Mouse (Mus musculus): Measurements from ENCODE around the gene Fibcd1.

Fibcd1 gene

DNA sequence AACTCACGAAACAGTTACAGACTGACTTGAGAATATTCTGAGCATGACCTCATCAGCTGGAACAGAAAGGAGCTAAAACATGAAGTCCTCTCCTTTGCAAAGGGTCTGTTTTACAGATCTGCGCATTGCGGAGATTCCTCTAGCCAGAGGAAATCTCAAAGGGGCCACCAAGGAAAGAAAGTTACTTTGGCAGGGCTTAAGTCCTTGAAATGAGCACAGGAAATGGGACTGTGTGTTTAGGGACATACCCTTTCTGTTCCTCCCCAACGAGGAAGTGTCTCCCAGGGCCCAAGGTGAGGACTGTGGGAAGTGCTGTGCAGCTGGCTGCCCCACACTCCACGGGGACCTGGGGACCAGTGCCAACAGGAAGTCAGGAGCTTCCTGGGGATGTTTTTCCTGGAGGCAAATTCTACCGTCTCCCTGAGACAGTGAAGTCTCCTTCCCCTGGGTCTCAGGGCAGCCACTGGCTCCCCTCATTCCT, 76.1 kb downstream of the Fibcd1 start:
- DNase-seq (ENCODE audit: low spot score), result no peak

DNA sequence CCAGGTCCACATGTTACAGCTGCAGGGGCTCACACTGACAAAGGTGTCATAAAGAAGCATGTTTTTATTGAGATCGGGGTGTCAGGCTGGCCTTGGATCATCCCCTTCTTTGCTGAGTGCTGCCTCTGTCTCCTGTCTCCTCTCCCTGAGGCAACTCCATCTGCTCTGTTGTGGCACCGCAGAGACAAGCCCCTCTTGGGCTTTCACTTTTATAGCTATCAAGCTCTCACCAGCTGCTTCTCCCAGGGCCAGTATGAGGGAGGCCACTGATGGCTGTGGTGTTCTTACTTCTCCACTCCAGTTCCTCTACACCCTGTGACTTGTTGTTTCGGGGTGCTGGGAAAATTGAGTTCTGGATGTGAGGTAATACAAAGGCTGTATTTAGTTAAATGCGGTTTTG, 76.7 kb downstream of the Fibcd1 start:
- DNase-seq (ENCODE audit: low spot score), result no peak

DNA sequence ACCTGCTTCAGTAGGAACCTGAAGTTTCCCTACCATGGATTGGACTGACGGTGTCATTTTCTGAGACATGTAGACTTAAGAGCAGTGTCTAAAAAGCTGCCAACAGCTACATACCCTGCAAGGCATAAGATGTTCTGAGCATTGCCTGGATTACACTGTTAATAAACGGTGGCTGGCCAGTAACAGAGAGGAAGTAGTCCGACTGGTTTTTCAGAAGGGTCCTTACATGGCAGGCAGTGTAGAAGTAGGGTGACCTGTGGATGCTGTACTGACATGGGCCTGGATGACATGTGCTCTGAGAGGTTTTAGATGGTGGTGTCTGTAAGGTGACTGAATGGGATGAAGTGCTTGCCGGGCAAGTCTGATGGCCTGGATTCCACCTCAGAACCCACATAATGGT, 78.0 kb downstream of the Fibcd1 start:
- DNase-seq (ENCODE audit: low spot score), result no peak

DNA sequence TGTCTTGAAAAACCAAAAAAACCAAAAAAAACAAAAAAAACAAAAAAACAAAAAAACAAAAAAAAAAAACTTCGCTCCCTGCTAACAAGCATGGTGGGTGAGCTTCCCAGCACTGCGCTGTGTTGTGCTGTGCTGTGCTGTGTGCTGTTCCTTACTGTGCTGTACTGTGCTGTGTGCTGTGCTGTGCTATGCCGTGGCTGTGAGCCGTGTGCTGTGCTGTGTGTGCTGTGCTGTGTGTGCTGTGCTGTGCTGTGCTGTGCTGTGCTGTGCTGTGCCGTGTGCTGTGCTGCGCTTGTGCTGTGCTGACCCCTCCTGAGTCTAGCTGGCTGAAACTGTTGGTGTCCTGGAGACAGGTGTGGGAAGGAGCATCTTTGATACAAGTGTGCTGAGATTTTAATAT, 78.7 kb downstream of the Fibcd1 start:
- no peak for DNase-seq (ENCODE audit: low spot score)
